Mouse (Mus musculus) liver, adult 2 months (tissue): ENCODE measurements at regions not wholly inside any gene's neighbourhood (a gene's known extent, or its start where the extent isn't known, plus 50 kb on each side); places are given as distances from the start of the nearest gene placed in this dataset.

Experiments used
- CTCF ChIP-seq: fragments of 200-500 bp; IDR thresholded peaks from 2 replicates; pipeline ENCODE4 v1.5.1; 2011; ENCODE audit warnings: low read depth, low read length, control low read depth
- POLR2A ChIP-seq: fragments of 200-500 bp; IDR thresholded peaks from 2 replicates; pipeline ENCODE4 v1.6.1; 2011; ENCODE audit warnings: low read length, control low read depth; ENCODE audit not compliant: insufficient read depth; ENCODE audit errors: extremely low read depth

DNA sequence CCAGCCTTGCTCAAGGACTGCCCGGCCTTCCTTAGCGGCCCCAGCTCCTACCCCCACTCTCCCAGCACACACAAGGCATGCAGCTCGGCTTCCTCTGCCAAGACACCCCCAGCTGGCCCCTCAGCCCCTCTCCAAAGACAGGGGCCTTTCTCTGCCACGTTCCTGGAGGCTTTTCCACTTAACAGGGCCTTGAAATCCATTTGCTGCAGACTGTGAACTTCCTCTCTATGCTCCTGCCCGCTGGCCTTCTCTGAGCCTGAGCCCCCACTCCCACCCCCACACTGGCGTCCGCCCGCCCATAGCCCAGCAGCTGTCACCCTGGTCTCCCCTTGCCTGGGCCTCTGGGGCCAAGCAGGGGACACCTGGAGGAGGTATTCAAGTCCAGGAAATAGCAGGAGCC is 73.7 kb downstream of the Pja1 start:
- TF ChIP-seq CTCF (no peak), POLR2A (no peak)
